Mouse (Mus musculus) stomach, postnatal 0 days (tissue): ENCODE measurements at regions not wholly inside any gene's neighbourhood (a gene's known extent, or its start where the extent isn't known, plus 50 kb on each side); places are given as distances from the start of the nearest gene placed in this dataset.
A peak's percentile ranks its signal among the peaks of the same experiment; 100 is the strongest.

Experiments used
- CTCF ChIP-seq: IDR thresholded peaks from 2 replicates; pipeline ENCODE4 v1.5.1; 2016; ENCODE audit warnings: antibody characterized with exemption, low read depth, mild to moderate bottlenecking, moderate library complexity
- EP300 ChIP-seq: optimal IDR thresholded peaks from 2 replicates; pipeline ENCODE3; 2016; ENCODE audit warnings: antibody characterized with exemption

GRCm38 (mm10) chr11:82619418-82619817, 144.7 kb downstream of the Cct6b start:
- TF ChIP-seq CTCF = peak; percentile 51
- no peak for TF ChIP-seq EP300
